Mouse (Mus musculus): ENCODE results near the gene Srgap3.

Srgap3 gene

GRCm38 (mm10) chr6:112912552-112912951, 34.5 kb downstream of the Srgap3 start:
- DNase-seq (ENCODE audit: extremely low spot score): no peak

DNA sequence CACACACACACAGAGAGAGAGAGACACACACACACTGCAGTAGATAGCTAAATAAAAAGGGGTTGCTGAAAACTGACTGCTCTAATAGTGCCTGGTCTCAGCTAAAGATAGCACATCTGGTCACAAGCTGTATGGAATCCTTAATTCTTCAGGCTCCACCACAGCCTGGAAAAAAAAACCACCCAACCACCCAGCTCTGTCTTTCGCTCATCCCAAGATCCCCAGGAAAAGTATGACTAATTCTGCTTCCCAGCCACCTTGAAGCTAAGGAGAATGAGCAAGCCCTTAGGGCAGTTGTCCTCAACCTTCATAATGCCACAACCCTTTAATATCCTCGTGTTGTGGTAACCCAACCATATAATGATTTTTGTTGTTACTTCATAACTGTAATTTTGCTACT, 37.4 kb downstream of the Srgap3 start:
- no peak for DNase-seq (ENCODE audit: extremely low spot score)

- DNase-seq (ENCODE audit: extremely low spot score): no peak
Measured at GRCm38 (mm10) chr6:112907887-112908584, 39.0 kb downstream of the Srgap3 start.

DNA sequence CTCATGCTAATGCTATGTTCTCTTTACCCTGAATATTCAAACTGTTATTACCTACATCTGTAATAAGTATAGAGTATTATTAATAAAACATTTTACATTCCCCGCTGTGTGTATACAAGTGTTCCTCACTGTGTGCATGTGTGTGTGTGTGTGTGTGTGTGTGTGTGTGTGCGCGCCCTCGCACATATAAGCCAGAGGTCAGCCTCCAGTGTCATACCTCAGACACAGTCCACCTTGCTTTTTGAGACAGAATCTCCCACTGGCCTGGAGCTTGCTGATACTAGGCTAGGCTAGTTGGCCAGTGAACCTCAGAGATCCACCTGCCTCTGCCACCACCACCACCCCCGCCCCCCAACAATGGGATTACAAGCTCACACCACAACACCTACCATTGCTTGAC, 43.3 kb downstream of the Srgap3 start:
- no peak for DNase-seq (ENCODE audit: extremely low spot score)

DNA sequence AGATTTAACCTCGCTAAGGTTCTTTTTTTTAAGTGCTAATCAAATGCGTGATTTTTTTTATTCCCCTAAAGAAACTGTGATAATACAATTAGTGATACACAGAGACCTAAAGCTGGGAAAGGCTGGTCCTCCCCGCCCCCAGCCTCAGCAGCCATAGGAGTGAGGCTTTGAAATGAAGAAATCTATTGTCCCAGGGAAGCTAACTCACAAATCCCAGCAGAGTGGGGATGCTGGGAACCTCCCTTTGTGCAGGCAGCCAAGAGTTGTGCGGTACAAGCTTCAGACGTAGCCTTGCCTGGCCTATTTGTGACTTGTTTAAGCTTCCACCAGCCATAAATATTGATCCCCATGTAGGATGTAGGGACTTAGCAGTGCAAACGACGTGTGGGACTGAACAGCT, 43.8 kb downstream of the Srgap3 start:
- peak; percentile 68 for DNase-seq (ENCODE audit: extremely low spot score)

DNA sequence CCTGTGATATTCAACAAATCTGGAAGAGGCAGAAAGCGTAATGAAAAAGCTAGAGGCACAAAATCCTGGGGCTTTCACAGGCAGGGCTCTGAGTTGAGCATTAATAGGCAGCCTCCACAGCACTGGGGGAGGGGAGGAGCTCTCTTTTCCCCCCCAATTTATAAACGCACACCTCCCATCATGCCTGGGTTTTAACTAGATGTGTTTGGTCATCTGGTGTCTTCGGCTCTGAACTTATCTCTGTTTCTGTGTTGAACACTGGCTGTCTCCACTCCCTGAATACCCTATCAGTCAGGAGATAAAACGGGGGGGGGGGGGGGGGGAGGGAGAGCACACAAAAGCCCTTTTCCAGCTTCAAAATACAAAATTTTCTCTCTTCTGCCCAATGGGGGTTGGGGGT, 44.3 kb downstream of the Srgap3 start:
- DNase-seq (ENCODE audit: extremely low spot score): peak; percentile 25

GRCm38 (mm10) chr6:112900306-112900705, 46.8 kb downstream of the Srgap3 start:
- DNase-seq (ENCODE audit: extremely low spot score): peak; percentile 66

GRCm38 (mm10) chr6:112899711-112900110, 47.4 kb downstream of the Srgap3 start:
- DNase-seq (ENCODE audit: extremely low spot score): no peak

GRCm38 (mm10) chr6:112899276-112899675, 47.8 kb downstream of the Srgap3 start:
- no peak for DNase-seq (ENCODE audit: extremely low spot score)

- DNase-seq (ENCODE audit: extremely low spot score): no peak
Measured at GRCm38 (mm10) chr6:112898435-112898834, 48.6 kb downstream of the Srgap3 start.

GRCm38 (mm10) chr6:112896372-112896771, 50.7 kb downstream of the Srgap3 start:
- DNase-seq (ENCODE audit: extremely low spot score): no peak

- DNase-seq (ENCODE audit: extremely low spot score): no peak
Measured at GRCm38 (mm10) chr6:112890331-112890751, 56.7 kb downstream of the Srgap3 start.

- DNase-seq (ENCODE audit: extremely low spot score): no peak
Measured at GRCm38 (mm10) chr6:112883588-112884135, 63.4 kb downstream of the Srgap3 start.

DNA sequence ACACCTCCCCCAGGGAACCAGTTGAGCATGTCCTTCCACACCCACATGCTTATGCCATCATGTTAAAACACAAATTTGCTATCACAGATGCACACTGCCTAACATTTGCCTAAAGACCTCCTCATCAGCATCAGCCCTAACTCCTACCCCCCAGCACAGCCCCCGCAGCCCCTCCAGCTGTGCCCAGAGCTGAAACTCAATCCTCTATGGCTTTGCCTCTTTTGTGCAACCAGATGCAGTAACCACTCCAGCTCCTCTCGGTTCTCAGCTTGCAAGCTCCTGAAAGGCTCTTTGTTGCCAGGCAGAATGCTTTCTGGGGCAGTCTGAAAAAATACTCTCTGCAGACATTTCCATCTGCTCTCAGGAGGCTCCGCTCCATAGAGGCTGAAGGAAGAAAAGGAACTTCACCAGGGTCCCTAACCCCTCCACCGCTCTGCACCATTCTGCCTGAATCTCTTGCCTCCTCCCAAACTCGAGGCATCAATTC, 67.0 kb downstream of the Srgap3 start:
- peak; percentile 42 for DNase-seq (ENCODE audit: extremely low spot score)

DNA sequence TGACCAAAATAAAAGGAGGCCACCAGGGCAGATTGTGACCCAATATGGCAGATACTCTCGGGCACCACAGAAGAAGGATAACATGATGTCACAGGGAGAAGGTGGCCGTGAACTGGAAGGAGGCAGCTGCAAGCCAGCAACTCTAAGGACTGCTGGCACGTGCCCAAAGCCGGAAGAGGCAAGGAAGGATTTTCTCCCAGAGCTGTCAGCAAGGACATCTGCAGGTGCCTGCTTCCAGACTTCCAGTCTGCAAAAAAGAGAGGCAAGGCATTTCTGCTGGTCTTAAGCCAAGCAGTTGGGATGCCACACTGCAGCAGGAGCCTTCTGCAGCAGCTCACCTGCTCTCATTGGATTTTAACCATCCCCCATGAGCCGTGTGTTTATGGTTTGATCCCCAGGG, 67.9 kb downstream of the Srgap3 start:
- DNase-seq (ENCODE audit: extremely low spot score): no peak

DNA sequence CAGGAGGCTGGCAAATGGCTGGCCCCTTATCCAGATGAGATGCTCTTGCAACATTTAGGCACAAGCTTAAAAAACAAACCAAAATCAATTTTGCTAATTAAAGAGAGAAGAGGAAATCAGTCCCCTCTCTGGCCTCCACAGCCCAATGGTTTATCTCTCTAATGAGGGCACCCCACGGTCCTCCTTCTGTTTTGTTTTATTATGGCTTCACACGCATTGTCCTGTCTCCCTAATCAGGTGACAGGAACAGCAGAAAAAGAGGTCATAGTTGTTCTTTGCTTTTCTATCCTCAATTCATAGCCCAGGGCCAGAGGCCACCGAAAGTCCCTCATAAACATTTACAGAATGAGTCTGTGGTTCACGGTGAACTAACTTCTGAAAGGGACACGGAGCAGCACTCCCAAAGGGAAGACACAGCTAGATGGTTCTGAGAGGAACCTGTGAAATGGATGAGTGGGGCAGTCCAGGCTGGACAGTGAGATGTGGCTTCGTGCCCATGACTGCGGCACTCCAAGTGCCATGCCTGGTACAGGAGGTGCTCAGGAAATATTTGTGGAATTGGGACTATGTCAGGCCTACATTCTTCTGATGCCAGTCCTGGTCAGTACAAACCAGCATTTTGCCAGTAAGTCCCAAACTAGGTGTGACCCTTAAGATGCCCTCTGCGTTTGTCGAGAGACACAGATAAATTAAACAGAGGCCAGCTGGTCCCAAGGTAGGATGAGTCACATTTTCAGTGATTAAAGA, 73.8 kb downstream of the Srgap3 start:
- no peak for DNase-seq (ENCODE audit: extremely low spot score)

- no peak for DNase-seq (ENCODE audit: extremely low spot score)
Measured at GRCm38 (mm10) chr6:112871241-112871780, 75.8 kb downstream of the Srgap3 start.

- DNase-seq (ENCODE audit: extremely low spot score): no peak
Measured at GRCm38 (mm10) chr6:112868197-112868957, 78.7 kb downstream of the Srgap3 start.

GRCm38 (mm10) chr6:112866096-112866495, 81.0 kb downstream of the Srgap3 start:
- DNase-seq (ENCODE audit: extremely low spot score): no peak

GRCm38 (mm10) chr6:112865021-112865531, 82.0 kb downstream of the Srgap3 start:
- no peak for DNase-seq (ENCODE audit: extremely low spot score)

DNA sequence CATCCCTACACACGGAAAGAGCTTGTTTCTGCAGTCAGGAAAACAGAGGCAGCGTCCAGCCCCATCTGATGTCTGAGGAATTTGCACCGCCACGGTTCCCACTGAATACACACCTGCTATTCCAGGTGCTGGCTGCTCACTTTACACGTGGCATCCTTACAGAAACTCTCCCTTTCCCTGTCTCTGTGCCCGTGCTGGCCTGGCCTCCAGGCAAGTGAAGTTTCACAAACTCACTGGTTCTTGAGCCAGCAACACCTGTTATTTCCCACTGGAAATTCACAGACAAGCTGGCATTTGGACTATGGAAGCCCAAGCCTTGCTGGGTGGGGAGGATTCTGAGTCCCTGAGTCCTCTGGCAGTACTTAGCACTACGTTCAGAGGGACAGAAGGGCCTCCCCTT, 84.6 kb downstream of the Srgap3 start:
- DNase-seq (ENCODE audit: extremely low spot score): no peak
